Mouse (Mus musculus) kidney, adult 9 months (tissue): ENCODE data around the gene Trim46.

ENCODE experiments used
- DNase-seq: peaks from one replicate; pipeline ENCODE4 v3.0.0; 2022

The Trim46 gene

GRCm38 (mm10) chr3:89246261-89247100 is at the start of gene Trim46:
Gene Trim46, minus strand, starts transcription at chr3:89246309.
- peak; percentile 90 for DNase-seq

- DNase-seq = no peak
Observed at GRCm38 (mm10) chr3:89295685-89296230, 49.6 kb upstream of the Trim46 start.

GRCm38 (mm10) chr3:89294195-89294594 is 48.1 kb upstream of the Trim46 start:
- peak; percentile 85 for DNase-seq

GRCm38 (mm10) chr3:89293247-89293918 is 47.3 kb upstream of the Trim46 start:
- DNase-seq = peak; percentile 82

GRCm38 (mm10) chr3:89292303-89292702 is 46.2 kb upstream of the Trim46 start:
- no peak for DNase-seq

- DNase-seq = no peak
Observed at GRCm38 (mm10) chr3:89291874-89292273, 45.8 kb upstream of the Trim46 start.

- DNase-seq = peak; percentile 72
Observed at GRCm38 (mm10) chr3:89288503-89288928, 42.4 kb upstream of the Trim46 start.

GRCm38 (mm10) chr3:89287286-89287685 is 41.2 kb upstream of the Trim46 start:
- no peak for DNase-seq

GRCm38 (mm10) chr3:89285526-89285925 is 39.4 kb upstream of the Trim46 start:
- no peak for DNase-seq

GRCm38 (mm10) chr3:89284261-89284660 is 38.2 kb upstream of the Trim46 start:
- DNase-seq = no peak

- DNase-seq = no peak
Observed at GRCm38 (mm10) chr3:89282291-89282643, 36.2 kb upstream of the Trim46 start.

- DNase-seq = peak; percentile 91
Observed at GRCm38 (mm10) chr3:89281579-89282290, 35.6 kb upstream of the Trim46 start.

- DNase-seq = peak; percentile 94
Observed at GRCm38 (mm10) chr3:89280606-89281511, 34.8 kb upstream of the Trim46 start, which contains the start of gene Efna1. Gene Efna1, minus strand, starts transcription at chr3:89281142.

GRCm38 (mm10) chr3:89280050-89280605 is 34.0 kb upstream of the Trim46 start:
- DNase-seq = peak; percentile 64

GRCm38 (mm10) chr3:89279153-89279890 is 33.2 kb upstream of the Trim46 start:
- peak; percentile 94 for DNase-seq

GRCm38 (mm10) chr3:89278643-89279042 is 32.5 kb upstream of the Trim46 start:
- no peak for DNase-seq

GRCm38 (mm10) chr3:89278107-89278506 is 32.0 kb upstream of the Trim46 start:
- peak; percentile 92 for DNase-seq

GRCm38 (mm10) chr3:89277281-89278021 is 31.3 kb upstream of the Trim46 start:
- DNase-seq = peak; percentile 52

GRCm38 (mm10) chr3:89276061-89276460 is 30.0 kb upstream of the Trim46 start:
- peak; percentile 55 for DNase-seq

GRCm38 (mm10) chr3:89271760-89272159 is 25.7 kb upstream of the Trim46 start:
- peak; percentile 51 for DNase-seq
